Mouse (Mus musculus) neural tube, embryonic 10.5 days (tissue): ENCODE measurements at regions not wholly inside any gene's neighbourhood (a gene's known extent, or its start where the extent isn't known, plus 50 kb on each side); places are given as distances from the start of the nearest gene placed in this dataset.

ENCODE experiments used
- DNase-seq: peaks from one replicate; pipeline ENCODE4 v3.0.0-alpha.2; 2017; ENCODE audit warnings: low spot score; ENCODE audit errors: extremely low spot score

GRCm38 (mm10) chr5:26338191-26338590, 80.7 kb downstream of the Gm7361 start:
- DNase-seq = no peak

DNA sequence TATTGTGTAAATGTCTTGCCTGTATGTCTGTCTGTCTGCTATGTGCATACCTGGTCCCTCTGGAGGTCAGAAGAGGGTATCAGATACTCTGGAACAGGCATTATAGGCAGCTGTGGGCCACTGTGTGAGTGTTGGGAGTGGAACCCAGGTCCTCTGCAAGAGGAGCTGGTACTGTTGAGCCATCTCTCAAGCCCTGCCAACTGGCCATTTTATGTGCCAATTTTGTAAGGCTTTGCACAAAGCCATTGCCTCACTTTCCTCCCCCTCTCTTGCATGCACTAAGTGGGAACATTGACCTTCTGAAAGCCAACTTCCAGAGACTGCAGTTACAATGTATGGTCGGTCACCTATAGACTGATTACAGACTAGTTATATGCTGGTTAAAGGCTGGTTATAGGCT, 81.8 kb downstream of the Gm7361 start:
- DNase-seq = no peak

DNA sequence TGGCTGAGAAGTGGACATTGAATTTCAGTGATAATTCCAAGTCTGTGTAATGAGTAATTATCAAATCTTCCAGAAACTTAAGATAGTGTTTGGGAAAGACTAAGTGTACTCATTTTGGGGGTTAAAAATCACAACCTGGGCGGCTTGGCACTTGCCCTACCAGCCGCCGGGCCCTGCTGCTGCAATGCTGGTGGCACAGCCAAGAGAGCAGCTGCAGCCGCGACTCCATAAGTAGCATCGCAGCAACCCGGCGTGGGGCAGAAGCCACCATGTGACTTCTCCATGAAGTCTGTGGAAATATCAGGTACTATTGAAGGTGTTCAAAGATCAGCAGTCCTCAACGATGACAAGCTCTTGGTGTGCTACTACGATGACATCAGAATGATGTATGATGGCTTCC, 97.7 kb downstream of the Gm7361 start:
- no peak for DNase-seq

GRCm38 (mm10) chr5:26359082-26359481, 101.6 kb downstream of the Gm7361 start:
- DNase-seq = no peak

DNA sequence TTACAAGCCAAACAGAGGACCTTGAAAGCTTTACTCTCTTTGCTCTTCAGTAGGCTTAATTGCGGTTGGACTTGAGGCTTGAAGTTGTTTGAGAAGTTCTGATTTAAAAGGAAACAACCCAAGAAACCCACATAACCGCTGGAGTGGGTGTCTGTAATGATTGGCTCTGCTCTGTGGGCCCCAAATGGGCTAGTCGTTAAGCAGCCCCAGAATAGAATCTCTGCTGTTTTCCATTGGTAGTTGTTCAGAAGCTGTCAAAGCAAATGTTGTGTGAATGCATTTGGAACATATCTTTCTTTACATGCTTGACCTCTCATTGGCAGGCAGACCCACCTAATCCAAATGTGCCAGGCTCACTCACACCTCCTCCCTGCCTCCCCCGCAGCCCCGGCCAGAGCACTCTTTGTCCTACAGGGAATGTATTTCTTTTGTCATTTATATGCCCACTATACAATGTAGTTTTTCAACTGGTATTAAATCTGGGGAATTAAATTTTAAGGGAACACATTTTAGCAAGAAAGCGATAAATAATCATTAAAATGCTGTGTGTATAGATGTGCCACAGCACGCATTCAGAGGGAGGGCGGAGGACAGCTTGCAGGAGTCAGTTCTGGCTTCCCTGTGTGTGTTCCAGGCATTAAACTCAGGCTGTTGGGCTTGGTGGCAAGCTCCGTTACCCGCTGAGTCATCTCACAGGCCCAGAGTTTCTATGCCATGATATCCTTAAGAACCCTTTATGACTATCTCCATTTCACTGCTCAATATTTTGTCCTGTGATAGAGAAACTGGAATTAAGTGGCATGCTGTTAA, 116.9 kb downstream of the Gm7361 start:
- no peak for DNase-seq

- DNase-seq = no peak
Observed at GRCm38 (mm10) chr5:26407088-26407672, 149.7 kb downstream of the Gm7361 start.

- DNase-seq = no peak
Observed at GRCm38 (mm10) chr5:26413185-26413584, 155.7 kb downstream of the Gm7361 start.

GRCm38 (mm10) chr5:26444331-26445200, 187.1 kb downstream of the Gm7361 start:
- DNase-seq = no peak

DNA sequence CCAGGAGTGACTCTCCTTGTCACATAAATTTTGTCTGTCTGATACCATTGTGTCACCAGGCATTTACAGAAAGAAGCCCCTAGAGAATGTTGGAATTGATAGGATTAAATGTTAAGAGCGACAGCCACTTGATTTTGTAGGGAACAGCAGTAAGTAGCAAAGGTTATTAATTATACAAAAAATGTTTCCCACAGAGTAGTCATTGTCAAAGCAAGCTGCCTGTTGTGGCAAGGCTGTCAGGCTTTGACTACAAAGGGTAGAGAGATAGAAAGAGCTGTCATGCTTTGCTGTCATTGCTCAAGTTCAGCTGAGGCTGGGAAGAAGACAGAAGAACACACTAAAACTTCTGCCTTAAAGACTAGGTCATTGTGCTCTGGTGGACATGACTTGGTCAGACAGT, 193.8 kb downstream of the Gm7361 start:
- no peak for DNase-seq

- DNase-seq = no peak
Observed at GRCm38 (mm10) chr5:26457627-26458026, 200.1 kb downstream of the Gm7361 start.

GRCm38 (mm10) chr5:26466666-26467065, 209.2 kb downstream of the Gm7361 start:
- no peak for DNase-seq

- no peak for DNase-seq
Observed at GRCm38 (mm10) chr5:26485726-26486125, 228.2 kb downstream of the Gm7361 start.

DNA sequence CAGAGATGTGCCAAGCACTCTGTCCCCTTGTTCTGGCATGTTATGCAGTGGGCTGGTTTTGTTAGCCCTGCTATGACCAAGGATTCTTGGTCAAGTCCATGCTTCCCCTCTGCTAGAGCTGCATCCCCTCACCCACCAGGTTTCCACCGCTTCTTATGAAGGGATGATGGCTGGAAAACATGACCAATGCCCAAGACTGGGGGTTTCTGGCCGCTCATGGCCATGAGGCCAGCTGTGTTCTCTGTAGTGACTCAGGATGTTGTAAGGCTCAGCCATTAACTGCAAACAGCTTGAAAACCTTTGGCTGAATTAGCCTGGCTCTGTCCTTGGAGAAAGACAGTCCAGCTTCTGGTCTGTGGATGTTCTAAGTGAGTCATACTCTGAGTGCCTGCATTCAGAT, 236.5 kb downstream of the Gm7361 start:
- DNase-seq = no peak

- no peak for DNase-seq
Observed at GRCm38 (mm10) chr5:26497641-26498430, 240.3 kb downstream of the Gm7361 start.

DNA sequence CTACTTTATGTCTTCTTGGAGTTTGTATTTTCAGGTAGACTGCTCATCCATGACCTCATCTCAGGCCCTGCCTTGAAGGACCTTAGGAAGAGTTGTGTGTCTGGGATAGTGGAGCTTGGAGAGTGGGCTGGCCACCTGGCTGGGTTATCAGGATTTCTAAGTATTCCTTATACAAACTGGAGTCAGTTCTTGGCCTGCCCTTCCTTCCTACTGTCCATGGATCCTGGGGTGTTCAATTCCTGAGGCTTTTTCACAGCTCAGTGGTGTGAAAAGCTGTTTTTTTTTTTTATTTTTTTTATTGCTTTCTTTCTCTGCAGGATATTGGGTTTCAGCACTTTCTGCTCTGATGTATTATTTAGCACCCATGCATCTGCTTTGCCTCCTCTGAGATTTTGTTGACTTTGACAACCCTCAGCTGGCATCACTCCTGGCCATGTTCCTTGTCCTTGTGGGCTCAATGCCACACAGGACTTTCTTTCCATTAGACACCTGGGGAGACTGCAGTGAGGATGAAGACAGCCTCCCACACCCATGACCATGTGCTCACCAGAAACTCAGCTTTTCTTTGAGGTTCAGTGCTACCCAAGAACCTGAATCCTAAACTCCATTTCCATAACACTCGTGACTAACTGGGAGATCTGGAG, 252.2 kb downstream of the Gm7361 start:
- no peak for DNase-seq

DNA sequence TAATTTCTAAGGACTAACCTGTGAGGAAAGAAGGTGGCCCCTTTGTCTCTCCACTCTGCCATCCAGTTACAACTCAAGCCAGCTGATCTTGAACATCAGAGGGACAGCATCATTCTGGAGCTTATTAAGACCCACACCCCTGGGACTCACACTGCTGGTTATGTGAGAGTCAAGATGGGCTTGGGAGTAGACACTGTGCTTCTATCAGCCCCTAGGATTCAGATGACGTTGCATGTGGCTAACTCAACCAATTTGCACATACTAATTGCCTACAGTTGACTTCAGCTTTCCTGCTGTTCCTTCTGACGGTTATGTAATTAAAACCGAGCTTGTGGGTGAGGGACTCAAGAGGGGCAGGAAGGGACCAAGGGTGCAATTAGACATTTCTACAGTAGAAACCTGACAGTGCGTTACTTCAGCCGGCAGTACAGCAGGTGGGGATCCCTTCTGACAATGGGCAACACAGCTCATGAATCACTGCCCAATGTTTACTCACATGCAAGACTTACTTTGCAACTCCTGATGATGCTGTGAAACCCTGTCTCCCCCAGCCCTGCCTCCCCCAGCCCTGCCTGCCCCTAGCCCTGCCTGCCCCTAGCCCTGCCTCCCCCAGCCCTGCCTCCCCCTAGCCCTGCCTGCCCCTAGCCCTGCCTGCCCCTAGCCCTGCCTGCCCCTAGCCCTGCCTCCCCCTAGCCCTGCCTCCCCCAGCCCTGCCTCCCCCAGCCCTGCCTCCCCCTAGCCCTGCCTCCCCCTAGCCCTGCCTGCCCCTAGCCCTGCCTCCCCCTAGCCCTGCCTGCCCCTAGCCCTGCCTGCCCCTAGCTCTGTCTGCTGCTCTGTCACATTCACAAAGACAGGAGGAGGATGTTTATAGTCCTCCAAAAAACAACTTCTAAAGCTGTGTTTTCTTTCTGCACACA, 255.8 kb downstream of the Gm7361 start:
- no peak for DNase-seq

GRCm38 (mm10) chr5:26535556-26535955, 278.1 kb downstream of the Gm7361 start:
- DNase-seq = peak; percentile 59

- DNase-seq = no peak
Observed at GRCm38 (mm10) chr5:26563291-26563690, 253.7 kb upstream of the Dpp6 start.

DNA sequence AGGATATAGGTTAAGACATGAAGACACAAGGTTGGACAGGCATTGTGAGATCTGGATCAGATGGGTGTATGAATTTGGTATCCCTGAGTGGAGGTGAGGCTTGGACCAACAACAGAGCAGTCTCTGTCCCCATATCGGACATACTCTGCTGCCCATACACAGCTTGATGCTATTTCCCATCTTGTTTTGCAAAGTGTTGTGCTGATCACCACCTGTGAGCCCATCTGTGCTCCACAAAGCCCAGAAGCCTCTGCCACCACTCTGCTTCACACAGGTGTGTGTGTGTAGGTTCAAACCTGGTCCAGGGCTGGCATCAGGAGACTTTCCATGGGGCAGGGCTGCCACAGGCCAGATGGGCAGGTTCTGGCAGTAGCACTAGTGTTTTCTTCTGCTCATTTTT, 252.9 kb upstream of the Dpp6 start:
- DNase-seq = no peak

DNA sequence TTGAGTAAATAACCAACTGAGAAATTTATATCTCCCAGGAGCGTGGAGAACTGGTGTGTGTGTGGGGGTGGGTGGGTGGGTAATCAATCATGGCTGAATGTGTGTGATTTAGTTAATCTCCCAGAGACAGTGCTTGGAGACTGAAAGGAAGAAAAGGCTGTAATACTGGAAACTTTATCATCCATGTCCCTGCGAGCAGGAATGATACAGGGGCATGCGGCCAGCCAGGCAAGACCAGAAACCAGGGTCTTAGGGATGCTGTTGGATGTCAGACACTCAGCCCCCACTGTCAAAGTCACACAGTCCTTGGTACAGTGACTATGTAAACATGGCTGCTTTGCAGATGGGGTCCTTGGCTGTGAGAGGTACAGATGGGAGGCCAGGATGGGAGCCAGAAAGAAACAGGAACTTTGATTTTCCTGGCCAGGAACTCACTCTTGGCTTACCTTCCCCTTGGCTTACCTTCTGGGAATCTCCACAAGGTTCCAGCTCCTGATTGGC, 244.3 kb upstream of the Dpp6 start:
- no peak for DNase-seq
